Mouse (Mus musculus) kidney, postnatal 10 days (tissue): ENCODE data around the gene Anapc4.

Source experiments
- DNase-seq: peaks from one replicate; pipeline ENCODE4 v3.0.0; 2021; ENCODE audit warnings: mixed read lengths

Gene Anapc4

GRCm38 (mm10) chr5:52833761-52834274 lies at the start of gene Anapc4:
Anapc4 (plus strand) TSS chr5:52834012.
- DNase-seq: peak; percentile 100

DNA sequence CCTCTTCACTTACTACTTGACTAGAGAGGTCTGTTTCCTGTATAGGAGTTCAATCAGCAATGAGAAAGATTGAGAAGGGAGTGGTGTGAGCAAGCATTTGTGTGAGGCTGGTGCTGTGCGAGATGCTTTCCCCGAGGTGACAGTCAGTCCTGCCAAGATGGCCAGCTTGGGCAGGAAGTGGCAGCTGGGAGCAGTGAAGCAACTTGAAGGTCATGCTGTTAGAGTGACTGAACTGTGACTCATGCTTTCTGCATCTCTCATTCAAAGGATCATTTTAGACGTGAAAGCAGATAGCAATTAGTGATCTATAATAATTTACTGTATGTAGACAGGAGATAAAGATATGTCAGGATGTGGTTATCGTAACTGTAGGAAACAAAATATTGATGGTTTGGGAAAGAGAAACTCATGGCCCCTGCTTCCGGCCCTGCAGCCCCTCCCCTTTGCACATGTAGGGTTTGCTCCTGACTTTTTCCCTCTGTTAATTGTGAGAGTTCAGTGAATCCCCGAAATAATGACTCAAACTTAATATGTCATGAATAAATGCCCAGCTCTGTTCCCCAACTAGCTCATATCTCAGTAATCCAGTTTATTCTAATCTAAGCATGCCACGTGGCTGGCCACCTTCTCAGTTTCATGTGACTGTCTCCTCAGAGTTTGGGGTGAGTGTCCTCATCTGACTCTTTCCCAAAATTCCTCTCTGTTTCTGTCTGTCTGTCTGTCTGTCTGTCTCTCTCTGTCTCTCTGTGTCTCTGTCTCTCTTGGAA lies 47.1 kb upstream of the Anapc4 start:
- DNase-seq: no peak

DNA sequence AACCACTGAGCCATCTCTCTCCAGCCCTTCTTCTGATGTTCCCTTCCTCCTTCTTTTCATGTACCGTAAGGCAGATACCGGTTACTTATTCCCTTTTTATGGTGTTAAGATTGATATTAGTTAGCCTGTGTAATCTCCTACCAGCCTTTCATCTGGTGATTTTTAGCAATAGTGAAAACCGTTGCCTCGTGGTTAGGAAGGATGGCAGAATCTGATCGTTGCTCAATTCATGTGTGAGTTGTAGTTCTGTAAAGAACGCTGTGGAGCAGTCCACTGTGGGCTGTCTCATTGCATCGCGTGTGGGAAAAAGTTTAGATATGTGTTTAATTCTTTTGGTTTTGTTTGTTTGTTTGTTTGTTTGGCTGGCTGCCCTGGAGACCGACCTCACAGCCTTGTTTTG lies 40.6 kb upstream of the Anapc4 start:
- DNase-seq: no peak

DNA sequence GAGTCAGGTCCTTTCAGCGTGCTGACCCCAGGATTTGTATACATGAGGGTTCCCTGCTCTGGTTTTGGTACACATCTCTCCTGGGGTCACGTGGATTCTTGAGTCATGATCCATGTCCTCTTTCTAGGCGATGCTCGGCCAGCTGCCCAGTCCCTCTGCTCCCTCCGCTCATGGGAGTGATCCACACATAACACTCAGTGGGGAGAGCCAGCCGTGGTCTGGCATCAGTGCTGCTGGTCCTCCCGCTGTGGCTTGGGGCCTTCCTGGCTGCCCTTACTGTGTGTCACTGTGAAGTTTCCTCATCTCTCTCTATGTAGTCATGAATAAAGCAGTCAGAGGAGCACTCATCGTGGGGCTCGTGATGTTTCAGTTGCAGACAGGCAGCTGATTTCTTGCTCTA lies 39.7 kb upstream of the Anapc4 start:
- no peak for DNase-seq

- no peak for DNase-seq
These were observed 34.4 kb upstream of the Anapc4 start for GRCm38 (mm10) chr5:52799274-52799985.

DNA sequence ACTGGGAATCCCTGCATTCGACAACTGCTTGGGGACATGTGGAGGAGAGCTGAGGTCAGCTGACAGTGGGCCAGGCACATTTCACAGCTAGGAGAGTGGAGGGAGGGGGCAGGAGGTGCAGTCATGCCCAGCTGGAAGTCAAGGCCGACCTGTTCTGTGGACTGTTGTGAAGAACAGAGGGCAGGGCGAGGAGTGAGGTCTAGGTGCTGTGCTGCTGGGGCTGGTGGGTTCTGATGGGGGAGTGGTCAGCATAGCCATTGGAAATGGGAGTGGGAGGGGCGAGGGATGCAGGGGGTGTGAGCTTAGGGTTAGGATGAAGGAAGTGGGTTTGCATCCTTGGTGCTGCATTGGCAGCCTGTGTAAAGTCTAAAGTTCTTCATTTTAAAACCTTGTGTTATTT lies 28.0 kb upstream of the Anapc4 start:
- no peak for DNase-seq

DNA sequence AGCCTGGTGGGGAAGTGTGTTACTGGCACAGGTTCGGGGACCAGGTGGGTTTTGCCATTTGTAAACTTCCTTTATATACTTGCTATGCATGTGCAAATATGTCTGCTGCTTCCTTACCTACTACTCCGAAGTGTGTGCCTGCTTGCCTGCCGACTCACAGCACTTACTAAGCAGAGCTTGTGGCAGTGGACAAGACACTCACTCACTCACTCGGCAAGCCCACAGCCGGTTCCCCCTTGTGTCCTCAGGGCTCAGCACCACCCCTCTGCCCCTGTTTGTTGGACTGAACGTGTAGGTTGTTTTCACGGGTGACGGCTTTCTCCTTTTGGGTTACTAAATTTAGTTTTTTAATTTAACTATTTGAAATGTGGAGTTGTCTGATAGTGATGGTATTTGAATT lies 27.5 kb upstream of the Anapc4 start:
- DNase-seq: no peak

GRCm38 (mm10) chr5:52807030-52807429 lies 26.8 kb upstream of the Anapc4 start:
- no peak for DNase-seq

DNA sequence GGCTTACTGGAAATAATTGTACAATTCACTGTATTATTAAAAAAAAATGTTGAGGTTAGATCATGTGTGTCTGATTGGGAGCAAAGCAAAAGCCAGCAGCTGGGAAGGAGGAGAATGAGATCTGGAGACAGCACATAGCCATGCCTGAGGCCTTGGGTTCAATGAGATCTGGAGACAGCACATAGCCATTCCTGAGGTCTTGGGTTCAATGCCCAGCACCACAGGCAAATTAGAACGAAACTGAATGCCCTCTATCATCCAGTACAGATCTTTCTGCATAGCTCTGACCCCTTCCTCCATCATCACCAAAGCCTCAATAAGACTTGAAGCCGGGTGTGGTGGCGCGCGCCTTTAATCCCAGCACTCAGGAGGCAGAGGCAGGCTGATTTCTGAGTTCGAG lies 23.4 kb upstream of the Anapc4 start:
- no peak for DNase-seq

DNA sequence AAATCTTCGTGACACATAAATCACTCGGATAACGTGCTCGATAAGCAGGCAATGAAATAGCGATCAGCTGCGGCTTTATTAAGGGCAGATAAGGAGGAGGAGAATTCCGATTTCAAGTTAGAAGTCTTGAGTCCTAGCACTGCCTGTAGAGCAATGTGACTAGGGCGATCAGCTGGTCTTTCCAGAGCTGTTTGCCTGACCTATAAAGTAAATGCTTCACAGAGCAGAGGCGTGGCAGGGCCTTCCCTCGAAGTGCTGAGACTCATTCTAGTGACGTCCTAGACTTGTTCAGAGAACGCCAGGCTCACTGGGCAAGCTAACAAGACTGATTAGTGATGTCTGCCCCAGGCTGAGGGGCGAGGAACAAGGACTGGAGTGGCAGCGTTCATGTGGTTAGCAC lies 22.8 kb upstream of the Anapc4 start:
- no peak for DNase-seq

DNA sequence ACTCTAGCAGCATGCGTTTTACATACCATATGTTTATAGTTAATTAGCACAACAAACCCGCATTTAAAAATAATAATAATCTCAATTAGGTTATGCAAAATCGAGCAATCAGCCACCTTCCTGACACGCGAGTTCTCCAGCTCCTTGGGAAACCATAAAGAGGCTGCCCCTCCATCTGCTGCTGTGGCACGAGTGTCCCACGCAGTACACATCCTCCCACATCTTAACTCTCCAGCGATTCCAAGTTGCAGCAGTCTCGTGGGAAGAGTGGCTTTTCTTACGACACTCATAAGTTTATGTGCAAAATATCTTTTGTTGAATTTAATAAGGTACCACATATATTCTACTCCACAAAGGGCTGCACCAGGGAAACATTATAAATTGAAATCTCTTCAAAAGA lies 21.4 kb upstream of the Anapc4 start:
- DNase-seq: no peak

- DNase-seq: no peak
These were observed 20.5 kb upstream of the Anapc4 start for GRCm38 (mm10) chr5:52813312-52813711.

DNA sequence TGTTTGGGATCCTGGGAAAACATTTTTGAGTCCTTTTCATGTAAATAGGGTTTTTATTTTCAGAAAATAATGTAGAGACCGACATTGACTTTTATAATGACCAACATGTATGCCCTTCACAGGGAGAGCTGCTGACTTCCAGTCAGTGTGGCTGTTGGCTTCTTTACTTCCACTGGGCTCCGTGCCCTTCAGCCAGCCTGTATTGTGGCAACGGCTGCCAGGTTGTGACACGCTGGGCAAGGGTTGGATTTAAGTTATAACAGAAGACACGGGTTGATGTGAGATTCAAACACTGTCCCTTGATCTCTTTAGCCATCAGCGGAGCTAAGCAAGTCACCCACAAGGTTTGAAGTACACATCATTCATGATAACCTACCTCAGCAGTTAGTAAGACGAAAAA lies 15.1 kb upstream of the Anapc4 start:
- no peak for DNase-seq

GRCm38 (mm10) chr5:52821691-52822090 lies 12.1 kb upstream of the Anapc4 start:
- peak; percentile 72 for DNase-seq

DNA sequence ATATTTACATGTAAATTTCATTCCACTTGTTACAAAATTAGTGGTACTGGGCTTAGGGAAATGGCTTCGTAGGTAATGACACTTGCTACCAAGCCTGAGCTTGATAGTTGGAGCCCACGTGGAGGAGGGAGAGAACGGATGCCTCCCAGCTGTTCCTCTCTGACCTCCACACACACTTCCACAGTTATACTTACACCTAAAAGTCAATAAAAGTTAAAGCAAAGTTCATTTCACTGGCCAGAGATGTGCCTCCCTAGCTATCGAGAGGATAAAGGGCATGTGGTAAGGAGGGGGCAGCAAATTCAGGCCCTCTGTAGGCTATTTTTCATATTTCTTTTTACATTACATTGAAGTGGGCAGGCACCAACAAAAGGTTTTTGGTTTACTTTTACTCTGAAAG lies 5.9 kb upstream of the Anapc4 start:
- DNase-seq: no peak

DNA sequence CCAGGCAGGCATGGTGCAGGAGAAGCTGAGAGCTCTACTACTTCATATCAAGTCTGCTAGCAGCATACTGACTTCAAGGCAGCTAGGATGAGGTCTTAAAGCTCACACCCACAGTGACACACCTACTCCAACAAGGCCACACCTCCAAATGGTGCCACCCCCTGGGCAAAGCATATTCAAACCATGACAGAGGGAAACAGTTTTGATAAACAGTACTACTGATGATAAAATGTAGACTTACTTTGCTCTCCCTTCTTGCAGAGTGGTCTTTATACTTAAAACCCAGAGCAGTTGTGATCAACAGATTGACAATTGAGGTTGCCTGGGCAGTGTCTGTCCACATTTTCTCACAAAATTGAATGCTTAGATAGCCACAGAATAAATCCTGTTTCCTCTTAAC lies 807 bp upstream of the Anapc4 start:
- DNase-seq: no peak

DNA sequence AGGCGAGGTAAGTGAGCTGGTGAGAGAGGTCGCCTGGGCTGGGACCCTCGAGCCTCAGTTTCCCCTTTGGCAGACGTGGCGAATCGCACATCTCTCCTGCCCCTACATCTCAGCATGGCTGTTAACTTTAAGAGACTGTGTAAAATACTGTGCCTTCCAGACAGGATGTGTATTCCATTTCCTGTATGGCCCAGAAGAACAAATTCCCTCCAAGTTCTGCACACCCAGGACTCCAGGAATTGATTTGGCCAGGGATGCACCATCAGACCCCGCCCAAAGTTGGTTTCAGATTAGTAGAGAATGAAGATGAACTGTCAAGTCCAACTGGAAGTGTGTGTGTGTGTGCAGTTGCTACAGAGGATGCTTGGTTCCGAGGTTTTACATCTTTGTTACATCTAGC lies 574 bp downstream of the Anapc4 start:
- DNase-seq: no peak

- no peak for DNase-seq
These were observed 10.5 kb downstream of the Anapc4 start for GRCm38 (mm10) chr5:52844319-52844718.

DNA sequence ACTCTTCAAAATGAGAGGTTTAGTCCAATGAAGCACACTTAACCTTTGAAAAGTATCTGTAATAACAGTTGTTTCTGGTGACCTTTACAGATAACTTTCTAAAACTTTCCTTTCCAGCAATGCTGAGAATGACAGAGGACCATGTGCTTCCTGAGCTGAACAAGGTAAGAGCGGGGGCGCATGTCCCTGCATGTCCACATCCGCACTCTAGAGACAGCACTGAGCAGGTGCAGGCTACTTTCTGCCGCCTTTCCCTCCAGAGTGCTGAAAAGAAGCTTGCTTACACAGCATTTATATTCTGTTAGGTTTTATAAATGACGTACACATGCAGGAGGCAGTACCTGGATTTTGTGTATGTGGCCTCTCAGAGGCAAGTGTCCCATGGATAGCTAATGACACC lies 21.9 kb downstream of the Anapc4 start:
- DNase-seq: no peak

- no peak for DNase-seq
These were observed 30.6 kb downstream of the Anapc4 start for GRCm38 (mm10) chr5:52864446-52864845.

GRCm38 (mm10) chr5:52865825-52866224 lies 32.0 kb downstream of the Anapc4 start:
- peak; percentile 87 for DNase-seq

DNA sequence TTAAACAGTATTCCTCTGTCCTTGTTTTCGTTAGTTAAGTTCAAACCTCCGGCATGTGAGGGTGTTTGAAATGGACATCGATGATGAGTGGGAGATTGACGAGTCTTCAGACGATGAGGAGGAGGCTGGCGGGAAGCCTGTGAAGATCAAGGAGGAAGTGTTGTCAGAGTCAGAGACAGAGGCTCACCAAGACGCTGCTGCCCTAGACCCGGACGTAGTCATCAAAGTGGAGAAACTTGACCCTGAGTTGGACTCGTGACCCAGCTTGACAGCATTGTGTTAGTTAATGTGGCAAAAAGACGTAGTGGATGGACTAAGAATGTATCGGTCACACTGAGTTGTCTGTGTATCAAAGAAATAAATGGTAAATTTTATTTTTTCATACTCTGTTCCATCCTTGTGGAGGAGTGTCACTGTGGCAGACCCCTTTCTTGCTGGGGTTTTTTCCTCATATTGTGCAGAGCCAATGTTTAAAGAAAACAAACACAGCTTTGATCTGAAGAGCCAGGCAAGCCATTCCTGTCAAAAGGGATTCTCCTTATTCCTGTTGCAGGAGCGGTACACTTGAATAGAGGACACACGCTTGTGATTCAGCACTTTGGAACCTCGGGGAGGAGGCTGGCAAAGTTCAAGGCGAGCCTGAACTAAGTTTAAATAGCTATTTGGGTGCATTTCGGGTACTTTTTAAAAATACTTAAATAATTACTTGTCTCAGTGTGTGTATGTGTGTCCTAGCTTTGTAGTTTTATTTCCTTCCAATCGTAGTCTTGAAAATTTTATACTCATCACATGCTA lies 32.7 kb downstream of the Anapc4 start:
- DNase-seq: peak; percentile 11

DNA sequence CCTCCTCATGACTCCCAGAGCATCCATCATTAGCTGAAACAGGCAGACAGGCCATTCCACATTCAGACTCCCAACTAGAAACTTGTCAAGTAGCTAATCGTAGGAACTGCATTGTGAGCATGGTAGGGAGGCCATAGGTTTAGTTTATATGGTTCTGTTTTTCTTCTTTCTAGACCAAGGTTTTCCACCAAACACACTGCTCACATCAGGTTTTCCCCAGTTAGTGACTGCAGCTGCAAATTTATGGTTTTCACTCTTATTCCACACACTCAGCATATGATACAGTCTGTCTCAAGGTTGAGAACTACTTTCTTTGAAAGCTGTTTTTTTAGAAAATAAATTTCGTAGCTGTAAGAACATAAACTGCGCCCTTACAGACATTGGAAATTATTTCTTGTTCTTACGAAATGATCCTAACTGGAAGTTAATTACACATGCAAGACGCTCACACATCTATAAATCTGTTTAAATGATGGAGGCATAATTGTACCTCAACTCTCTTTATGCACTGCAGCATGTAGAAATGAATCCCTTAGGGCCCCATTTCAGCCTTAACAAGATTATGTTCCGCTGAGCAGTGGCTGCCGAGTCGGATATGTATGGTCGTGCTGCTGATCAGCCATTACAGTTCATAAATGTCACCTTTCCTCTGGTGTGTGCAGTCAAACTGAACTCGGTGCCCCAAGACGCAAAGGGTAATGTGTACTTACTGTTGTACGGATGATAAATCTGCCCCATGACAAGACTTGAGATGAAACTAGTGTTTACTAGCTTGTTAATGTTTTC lies 35.3 kb downstream of the Anapc4 start:
- DNase-seq: no peak
